ENCODE assay signal across 12 mouse cellular contexts in genomic region chr9:20636256-20636655, GRCm38 (mm10). TPM values are rescaled to one million over a fixed set of nuclear protein-coding genes. Genes with fewer than 3 reads are reported as not detected.
DNase-seq lines count a peak whose midpoint lies in the region; ATAC-seq lines count a peak whose summit lies in the region.
"Had no signal": no experiment of that assay in that cellular context is flagged by ENCODE, and none has a peak within 500 bp of the region (broad histone marks: within the 10 kb centered on the region; RNA-seq: fewer than 3 reads in every experiment).

No protein-coding gene starts in this region.

- 0 out of 2 replicates have a peak, but pooled peaks have one; percentile 14 for ATAC-seq in liver, embryonic 12.5 days
- ATAC-seq in liver, embryonic 11.5 days (replicated peaks; ENCODE audit: low FRiP score): no peak
- ATAC-seq: hindbrain, embryonic 16.5 days; midbrain, embryonic 16.5 days had no signal

- H3K36me3 ChIP-seq in liver, embryonic 12.5 days: peaks cover 26% of the 10 kb centered on the region
- peaks cover 6% of the 10 kb centered on the region for H3K36me3 ChIP-seq in liver, embryonic 11.5 days (ENCODE audit: control insufficient read depth, insufficient read depth, low read length)

- H3K4me3 ChIP-seq in liver, embryonic 12.5 days: no peak overlapping the region
- H3K4me3 ChIP-seq in liver, embryonic 11.5 days (ENCODE audit: low read depth, low read length): no peak overlapping the region
- H3K4me3 ChIP-seq: liver, embryonic 13.5 days had no signal

- peaks cover 11% of the 10 kb centered on the region for H3K4me1 ChIP-seq in liver, embryonic 12.5 days
- H3K4me1 ChIP-seq in liver, embryonic 11.5 days (replicated peaks; ENCODE audit: control insufficient read depth, insufficient read depth, low read length): 0 out of 2 replicates have a peak, but pooled peaks cover 2% of the 10 kb centered on the region

- no peaks in the 10 kb centered on the region for H3K27me3 ChIP-seq in liver, embryonic 12.5 days (replicated peaks)
- no peaks in the 10 kb centered on the region for H3K27me3 ChIP-seq in liver, embryonic 11.5 days (replicated peaks; ENCODE audit: control insufficient read depth, insufficient read depth, low read length)
- H3K27me3 ChIP-seq: liver, embryonic 13.5 days had no signal

- H3K9ac ChIP-seq in liver, embryonic 12.5 days: no peak overlapping the region
- H3K9ac ChIP-seq in liver, embryonic 11.5 days (ENCODE audit: low read depth, low read length): no peak overlapping the region
- H3K9ac ChIP-seq: liver, embryonic 13.5 days had no signal

- H3K4me2 ChIP-seq in liver, embryonic 12.5 days: no peak overlapping the region
- H3K4me2 ChIP-seq in liver, embryonic 11.5 days: no peak overlapping the region
- H3K4me2 ChIP-seq: liver, embryonic 13.5 days had no signal

- no peak overlapping the region for H3K27ac ChIP-seq in liver, embryonic 12.5 days
- no peak overlapping the region for H3K27ac ChIP-seq in liver, embryonic 11.5 days (ENCODE audit: low read depth, low read length)
- H3K27ac ChIP-seq: liver, embryonic 13.5 days had no signal

- DNase-seq in cerebellum, postnatal 25 days: peak; percentile 1 to 4
- DNase-seq in cerebellum, postnatal 4 days (ENCODE audit: low spot score in 2 of 2): no peak
- no peak for DNase-seq in liver, embryonic 11.5 days (ENCODE audit: low spot score)
- peak; percentile 31 for DNase-seq in R1 (ENCODE audit: low read depth, low spot score)
- DNase-seq in thymus, adult 18-20 months: peak; percentile 86 to 95
- no peak for DNase-seq in ovary, adult 18-20 months (ENCODE audit: low spot score)
- DNase-seq in adrenal gland, adult 18-20 months (ENCODE audit: low spot score in 2 of 2): no peak
- DNase-seq: cerebellum, adult 11-12 months; liver, embryonic 13.5 days had no signal

- 78% methylated on average over 3 of the region's 3 CpGs for WGBS in liver, embryonic 12.5 days (ENCODE audit: insufficient replicate concordance)
- WGBS in liver, embryonic 11.5 days: 78% methylated on average over 3 of the region's 3 CpGs

- H3K9me3 ChIP-seq in liver, embryonic 12.5 days (replicated peaks): no peaks in the 10 kb centered on the region
- H3K9me3 ChIP-seq in liver, embryonic 11.5 days (ENCODE audit: control insufficient read depth, low read length): no peaks in the 10 kb centered on the region
- H3K9me3 ChIP-seq: liver, embryonic 13.5 days had no signal

RNA-seq across cellular contexts. Expression of gene Ubl5, which starts 6.4 kb away (rescaled TPM):
- 307 TPM in 2 replicates for polyA plus RNA-seq in liver, embryonic 12.5 days (2016; fragmentation: Nextera tagmentation; extraction: Ambion mirVana)
- 324 and 349 TPM in 2 replicates for polyA plus RNA-seq in liver, embryonic 11.5 days (2014; fragmentation: Nextera tagmentation; extraction: Ambion mirVana)
- total RNA-seq in adrenal gland, adult 18-20 months (2021): 100 to 1,000 TPM; 352 to 436 TPM

RNA-seq across cellular contexts. Expression of gene Fbxl12, which starts 8.3 kb away (rescaled TPM):
- polyA plus RNA-seq in liver, embryonic 12.5 days (2016; fragmentation: Nextera tagmentation; extraction: Ambion mirVana): 6.2 and 6.4 TPM in 2 replicates
- polyA plus RNA-seq in liver, embryonic 11.5 days (2014; fragmentation: Nextera tagmentation; extraction: Ambion mirVana): 8.1 and 9.1 TPM in 2 replicates
- total RNA-seq in adrenal gland, adult 18-20 months (2021): 10 to 100 TPM; 18.3 to 19.4 TPM

RNA-seq across cellular contexts. Expression of gene Pin1, which starts 15.6 kb away (rescaled TPM):
- polyA plus RNA-seq in liver, embryonic 12.5 days (2016; fragmentation: Nextera tagmentation; extraction: Ambion mirVana): 37.2 and 39.0 TPM in 2 replicates
- polyA plus RNA-seq in liver, embryonic 11.5 days (2014; fragmentation: Nextera tagmentation; extraction: Ambion mirVana): 58.8 and 59.7 TPM in 2 replicates
- 10 to 100 TPM; 24.9 to 27.7 TPM for total RNA-seq in adrenal gland, adult 18-20 months (2021)

RNA-seq across cellular contexts. Expression of gene Zfp846, which starts 55.2 kb away (rescaled TPM):
- polyA plus RNA-seq in liver, embryonic 12.5 days (2016; fragmentation: Nextera tagmentation; extraction: Ambion mirVana): 3.5 and 4.4 TPM in 2 replicates
- 6.6 and 7.0 TPM in 2 replicates for polyA plus RNA-seq in liver, embryonic 11.5 days (2014; fragmentation: Nextera tagmentation; extraction: Ambion mirVana)
- total RNA-seq in adrenal gland, adult 18-20 months (2021): 1 to 10 TPM; 5.9 to 6.7 TPM

Comparison
In these comparisons a context has a peak if more than half of its experiments do, and no peak if none do; other contexts are left out.
1. DNase-seq: peak in cerebellum, postnatal 25 days (2 of 2), R1 (single experiment) and thymus, adult 18-20 months (2 of 2); none in cerebellum, postnatal 4 days (0 of 2), liver, embryonic 11.5 days (single experiment), ovary, adult 18-20 months (single experiment) and adrenal gland, adult 18-20 months (0 of 2).